Mouse (Mus musculus) layer of hippocampus, adult 18-20 months (tissue): ENCODE measurements around the gene Ranbp1. TPM values are rescaled to one million over a fixed set of nuclear protein-coding genes. Genes with fewer than 3 reads are reported as not detected.

ENCODE experiments used
- DNase-seq, 2 experiments: peaks; one replicate each; pipeline ENCODE4 v3.0.0; 2022; ENCODE audit warnings: low spot score in 2 of 2
- total RNA-seq, 2 experiments: library from RNA; stranded (reverse); gene quantifications; 2 replicates each; pipeline ENCODE4 v1.2.3; 2021

Ranbp1 gene
- total RNA-seq, 2 experiments from 2014 or later = 88.9 to 95.6 TPM

GRCm38 (mm10) chr16:18234671-18235388, 13.7 kb downstream of the Ranbp1 start, which contains the start of gene Zdhhc8:
TSS of gene Zdhhc8 (minus strand) at chr16:18235136.
- peak; percentile 67 to 82 for DNase-seq

GRCm38 (mm10) chr16:18233919-18234670, 14.4 kb downstream of the Ranbp1 start:
- no peak for DNase-seq

- DNase-seq = no peak
Measured at GRCm38 (mm10) chr16:18233451-18233850, 15.1 kb downstream of the Ranbp1 start.

- DNase-seq = no peak
Measured at GRCm38 (mm10) chr16:18231451-18231850, 17.1 kb downstream of the Ranbp1 start.

GRCm38 (mm10) chr16:18231047-18231446, 17.5 kb downstream of the Ranbp1 start:
- no peak for DNase-seq

GRCm38 (mm10) chr16:18230617-18231016, 17.9 kb downstream of the Ranbp1 start:
- no peak for DNase-seq

- DNase-seq = peak; percentile 83 to 88
Measured at GRCm38 (mm10) chr16:18229622-18230021, 18.9 kb downstream of the Ranbp1 start.

- DNase-seq = no peak
Measured at GRCm38 (mm10) chr16:18228856-18229255, 19.7 kb downstream of the Ranbp1 start.

- DNase-seq = no peak
Measured at GRCm38 (mm10) chr16:18227897-18228422, 20.6 kb downstream of the Ranbp1 start.

- no peak for DNase-seq
Measured at GRCm38 (mm10) chr16:18227187-18227586, 21.3 kb downstream of the Ranbp1 start.

- no peak for DNase-seq
Measured at GRCm38 (mm10) chr16:18222188-18222587, 26.3 kb downstream of the Ranbp1 start.

GRCm38 (mm10) chr16:18221543-18221898, 27.0 kb downstream of the Ranbp1 start:
- DNase-seq = no peak

GRCm38 (mm10) chr16:18220856-18221542, 27.5 kb downstream of the Ranbp1 start:
- no peak for DNase-seq

GRCm38 (mm10) chr16:18220001-18220400, 28.5 kb downstream of the Ranbp1 start:
- DNase-seq = no peak

GRCm38 (mm10) chr16:18218580-18218996, 29.9 kb downstream of the Ranbp1 start:
- DNase-seq = no peak

GRCm38 (mm10) chr16:18217579-18217978, 31.0 kb downstream of the Ranbp1 start, which contains the start of gene Ccdc188:
TSS of gene Ccdc188 (plus strand) at chr16:18217879.
- no peak for DNase-seq

- DNase-seq = no peak
Measured at GRCm38 (mm10) chr16:18214858-18215257, 33.7 kb downstream of the Ranbp1 start.

GRCm38 (mm10) chr16:18213689-18214088, 34.8 kb downstream of the Ranbp1 start:
- DNase-seq = peak; percentile 69 to 71

GRCm38 (mm10) chr16:18211417-18212171, 36.9 kb downstream of the Ranbp1 start:
- DNase-seq = peak; percentile 85 to 97

- DNase-seq = peak in 1 of 2 experiments; percentile 89
Measured at GRCm38 (mm10) chr16:18210701-18211416, 37.7 kb downstream of the Ranbp1 start.
